Mouse (Mus musculus) right cerebral cortex, adult 2 months (tissue): Measurements from ENCODE around the gene Ehd3.
A peak's percentile ranks its signal among the peaks of the same experiment; 100 is the strongest.

ENCODE experiments used
- DNase-seq, 2 experiments: peaks; one replicate each; pipeline ENCODE4 v3.0.0; 2021 to 2022; ENCODE audit warnings: low spot score in 2 of 2

The Ehd3 gene

DNA sequence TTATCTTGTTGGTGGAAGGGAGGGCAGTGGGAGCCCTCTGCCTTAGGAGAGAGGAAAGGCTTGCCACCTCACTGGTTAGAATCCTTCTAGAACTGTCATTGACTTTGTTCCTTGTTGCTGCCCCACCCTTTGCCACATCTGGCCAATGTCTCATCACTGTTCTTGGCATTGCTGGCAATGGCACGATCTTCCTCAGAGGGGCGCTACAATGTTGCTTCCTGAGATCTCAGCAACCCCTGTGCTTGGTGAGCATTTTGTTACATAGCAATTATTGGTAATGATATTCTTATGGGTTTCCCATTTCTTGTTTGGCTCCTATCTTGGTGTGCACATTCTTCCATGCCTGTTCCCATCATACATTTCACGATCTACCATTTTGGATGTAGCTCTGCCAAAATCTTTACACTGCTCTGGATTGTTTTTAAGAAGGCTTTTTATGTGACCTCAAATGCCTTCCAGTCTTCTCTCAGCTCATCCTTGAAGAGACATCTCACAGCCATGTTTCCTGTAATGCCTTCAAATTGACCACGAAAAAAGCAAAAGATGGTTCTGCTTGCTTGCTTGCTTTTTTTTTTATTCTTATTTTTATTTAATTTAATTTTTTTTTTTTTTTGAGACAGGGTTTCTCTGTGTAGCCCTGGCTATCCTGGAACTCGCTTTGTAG, at the start of gene Ehd3:
Ehd3 (plus strand) TSS at position 614 of the 664 bp plus-strand sequence.
- no peak for DNase-seq

DNA sequence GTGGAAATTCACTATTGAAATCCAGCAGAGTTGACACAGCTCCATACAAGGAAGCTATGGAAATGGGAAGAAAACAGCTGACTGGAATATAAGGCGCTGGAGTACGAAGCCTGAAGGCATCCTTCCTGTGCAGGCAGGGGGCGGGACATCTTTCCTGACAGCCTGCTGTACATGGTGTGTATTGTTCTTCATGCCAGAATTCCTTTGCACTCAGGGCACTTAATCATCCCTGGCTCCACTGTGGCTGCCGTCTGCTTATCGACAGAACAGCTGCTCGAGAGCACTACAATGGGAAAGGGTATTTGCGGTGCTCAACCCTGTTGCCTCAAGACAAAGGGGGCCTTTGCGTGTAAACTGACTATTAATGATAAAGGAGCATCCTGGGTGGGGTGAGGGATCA, 33.0 kb upstream of the Ehd3 start:
- DNase-seq = peak in 1 of 2 experiments; percentile 3

DNA sequence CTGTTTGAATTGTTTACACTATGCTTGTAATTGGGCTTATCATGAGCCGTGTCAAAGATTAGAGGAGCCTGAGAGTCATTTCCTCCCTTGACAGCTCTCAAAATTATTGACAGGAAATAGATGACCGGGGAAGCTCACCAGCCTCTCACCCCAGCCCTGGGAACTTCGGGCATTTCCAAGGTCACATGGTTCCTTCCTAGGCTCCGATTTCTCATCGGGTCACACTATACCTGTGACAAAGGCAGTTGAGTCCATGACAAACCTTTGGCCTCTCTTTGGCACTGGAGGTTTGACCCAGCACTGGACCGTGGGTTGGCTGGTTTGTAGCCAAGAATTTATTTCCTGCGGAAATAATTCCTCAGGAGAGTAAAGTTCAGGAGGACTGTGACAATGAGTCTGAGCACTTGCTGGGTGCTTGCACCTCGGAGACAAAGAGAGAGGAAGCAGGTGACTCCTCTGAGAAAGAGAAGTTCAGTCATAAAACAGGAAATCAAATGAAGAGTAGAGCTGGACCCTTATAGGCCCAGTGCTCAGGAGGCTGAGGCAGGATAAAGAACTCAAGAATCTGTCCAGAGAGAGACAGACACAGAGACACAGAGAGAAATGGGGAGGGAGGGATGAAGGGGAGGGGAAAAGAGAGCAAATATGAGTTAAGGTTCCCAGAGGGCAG, 17.2 kb upstream of the Ehd3 start:
- no peak for DNase-seq

DNA sequence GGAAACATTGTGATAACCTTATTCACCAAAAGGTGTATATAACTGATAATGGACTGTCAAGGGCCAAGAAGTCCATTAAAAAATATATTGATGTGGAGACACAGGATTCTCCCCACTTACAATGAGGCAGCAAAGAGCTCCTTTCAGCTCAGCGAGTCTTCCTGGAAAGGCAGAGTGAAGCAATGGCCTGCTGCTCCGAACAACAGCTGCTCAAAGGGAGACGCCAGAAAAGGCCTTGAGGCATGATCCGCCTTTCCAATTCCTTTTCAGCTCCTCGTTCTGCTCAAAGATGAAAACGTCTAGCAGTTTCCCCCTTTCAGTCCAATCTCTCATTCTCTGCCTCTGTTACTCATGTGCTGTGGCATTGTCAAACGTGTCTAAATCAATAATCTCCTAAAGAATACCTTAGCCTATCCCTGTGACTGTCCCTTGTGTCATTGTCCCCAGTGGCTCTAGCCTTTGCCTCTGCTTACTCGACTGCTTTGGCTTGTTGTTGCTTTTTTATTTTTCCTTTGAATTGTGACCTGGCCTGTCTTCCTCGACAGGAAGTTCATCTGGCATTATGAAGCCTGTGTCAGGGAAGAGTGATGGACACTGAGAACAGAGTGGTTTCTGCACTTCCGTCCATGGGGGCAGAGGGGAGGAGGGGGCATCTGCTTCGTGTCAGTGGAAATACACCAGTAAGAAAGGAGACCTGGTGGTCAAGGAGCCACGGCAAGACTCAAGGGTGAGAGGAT, 13.5 kb upstream of the Ehd3 start:
- DNase-seq = no peak

DNA sequence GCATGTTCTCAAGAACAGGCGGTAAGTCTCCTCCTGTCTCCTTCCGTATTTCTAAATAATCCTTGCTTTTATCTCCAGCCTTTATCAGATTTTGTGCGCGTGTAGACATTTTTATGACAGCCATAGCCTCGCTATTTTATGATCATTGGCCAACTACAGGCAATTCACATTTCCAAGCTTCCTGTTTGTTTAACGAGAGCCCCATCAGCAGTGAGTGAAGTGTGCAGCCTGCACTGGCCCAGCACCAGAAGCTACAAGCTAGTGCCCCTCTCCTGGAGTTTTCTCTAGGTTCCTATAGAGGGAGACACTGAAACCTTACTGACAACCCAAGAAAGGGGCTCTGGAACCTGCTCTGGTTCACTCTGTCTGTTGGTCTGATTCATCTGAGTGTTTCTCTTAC, 7.1 kb upstream of the Ehd3 start:
- no peak for DNase-seq

DNA sequence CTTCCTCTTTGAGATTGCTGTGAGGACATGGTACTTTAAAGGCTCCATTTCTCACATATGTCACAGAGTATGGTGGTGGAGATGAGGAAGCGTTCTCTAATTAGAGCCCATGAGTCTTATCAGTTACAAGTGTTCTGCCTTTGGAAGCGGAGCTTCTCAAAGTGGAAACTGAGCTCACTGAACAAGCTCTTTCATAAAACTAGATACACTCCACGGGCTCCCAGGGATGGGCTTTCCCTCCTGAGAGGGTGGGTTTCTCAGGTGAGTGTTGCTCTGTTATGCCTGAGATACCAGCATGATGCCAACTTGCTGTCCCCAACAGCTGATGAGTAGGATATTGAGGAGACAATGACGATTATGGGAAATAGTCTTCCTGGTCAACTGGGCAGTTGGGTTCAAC, 6.2 kb upstream of the Ehd3 start:
- no peak for DNase-seq

DNA sequence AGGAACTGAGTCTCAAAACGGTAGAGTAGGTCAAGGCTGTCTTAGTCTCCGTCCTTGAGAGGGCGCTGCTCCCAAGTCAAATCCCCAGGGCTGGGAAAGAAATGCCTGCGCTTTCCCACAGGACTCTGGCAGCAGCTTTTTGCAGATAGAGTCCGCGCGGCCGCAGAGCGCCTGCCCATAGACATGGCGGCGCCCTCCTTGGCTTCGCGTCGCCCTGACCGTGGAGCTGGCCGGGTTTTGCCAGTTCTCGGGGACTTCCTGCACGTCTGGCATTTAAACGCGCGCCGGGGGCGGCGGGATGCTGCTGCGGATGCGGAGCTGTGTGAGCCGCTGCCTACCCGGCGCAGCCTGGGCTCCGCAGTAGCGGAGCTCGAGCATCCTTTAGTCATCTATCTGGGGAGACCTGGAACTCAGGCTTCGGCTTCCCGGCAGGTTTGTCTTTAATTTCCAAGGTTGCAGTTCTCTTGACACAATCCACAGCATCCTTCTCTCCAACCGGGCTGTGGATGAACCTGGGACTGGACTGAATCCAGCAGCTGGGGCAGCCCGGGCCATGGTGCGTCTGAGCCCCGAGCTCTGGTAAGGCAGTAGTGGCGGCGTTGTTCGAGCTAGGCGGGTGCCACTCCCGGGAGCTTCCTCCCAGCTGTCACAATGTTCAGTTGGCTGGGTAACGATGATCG, 798 bp downstream of the Ehd3 start:
- peak; percentile 97 for DNase-seq

DNA sequence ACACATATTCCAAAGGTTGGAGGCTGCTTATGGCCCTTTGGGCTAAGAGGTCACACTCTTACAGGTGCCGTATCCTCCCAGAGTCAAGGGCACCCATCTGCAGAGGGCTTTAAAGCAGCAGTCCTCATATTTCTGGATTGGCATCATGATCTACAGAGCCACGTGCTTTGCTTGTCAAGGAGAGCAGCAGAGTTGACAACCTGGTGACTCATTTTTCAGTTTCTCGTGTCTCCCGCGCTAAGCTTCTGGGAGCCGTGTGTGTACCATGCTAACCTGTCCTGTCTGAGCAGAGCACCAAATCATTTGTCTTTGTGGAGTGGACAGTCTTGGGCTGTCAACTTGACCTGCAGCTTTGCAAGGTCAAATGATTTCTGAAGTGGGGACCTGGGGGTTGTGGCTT, 2.4 kb downstream of the Ehd3 start:
- DNase-seq = no peak

DNA sequence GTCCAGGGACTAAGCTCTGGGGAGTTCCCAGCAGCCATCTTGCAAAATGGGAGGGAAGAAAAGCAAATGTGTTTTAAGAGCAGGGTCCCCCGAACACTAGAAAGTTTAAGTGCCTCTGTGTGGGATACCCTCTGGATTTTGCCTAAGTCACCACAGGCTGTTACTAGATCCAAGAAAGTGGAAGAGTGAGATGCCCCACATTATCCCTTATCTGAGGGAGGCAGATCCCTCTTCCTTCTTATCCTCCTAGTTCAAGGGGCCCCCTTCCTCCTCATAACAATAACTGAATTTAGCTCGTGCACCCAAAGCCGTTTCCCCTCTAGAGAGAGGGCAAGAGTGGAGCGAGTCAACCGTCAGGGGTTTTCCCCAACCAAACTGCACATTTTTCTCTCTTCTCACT, 3.3 kb downstream of the Ehd3 start:
- no peak for DNase-seq

DNA sequence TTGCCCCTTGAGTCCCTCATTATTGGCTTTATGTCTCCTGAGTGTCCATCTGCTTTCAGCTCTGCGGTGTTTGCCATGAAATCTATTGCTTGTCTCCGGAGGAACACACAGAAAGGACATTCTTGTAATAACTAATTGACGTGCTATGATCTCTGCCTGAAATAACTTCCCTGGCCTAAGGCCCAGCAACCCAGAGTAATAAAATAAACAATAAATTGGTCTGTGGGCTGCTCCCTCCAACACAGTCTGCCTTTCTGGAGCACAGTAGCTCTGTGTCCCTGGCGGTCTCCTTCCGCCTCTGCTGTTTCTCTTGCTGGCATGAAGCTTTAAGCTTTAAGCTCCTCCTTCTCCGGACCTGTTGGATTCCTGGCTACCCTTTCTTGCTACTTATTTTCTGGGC, 4.5 kb downstream of the Ehd3 start:
- no peak for DNase-seq

DNA sequence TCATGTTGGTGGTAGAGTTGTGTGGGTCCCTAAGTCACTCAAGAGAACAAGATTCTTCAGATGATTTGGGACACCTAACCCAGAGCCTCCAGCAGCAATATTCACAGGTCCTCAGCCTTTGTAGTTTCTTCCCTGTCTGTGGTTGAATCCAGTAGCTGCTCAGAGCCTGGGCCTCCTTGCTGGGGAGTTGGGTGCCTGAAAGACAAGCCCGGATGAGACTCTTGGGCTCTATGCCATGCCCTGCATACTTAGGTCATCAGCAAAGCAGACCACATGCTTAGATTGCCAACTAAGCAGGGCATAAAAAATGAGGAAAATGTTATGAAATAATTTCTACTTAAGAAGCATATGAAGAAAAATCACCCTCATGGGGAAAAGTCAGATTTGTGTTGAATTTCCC, 6.9 kb downstream of the Ehd3 start:
- no peak for DNase-seq

DNA sequence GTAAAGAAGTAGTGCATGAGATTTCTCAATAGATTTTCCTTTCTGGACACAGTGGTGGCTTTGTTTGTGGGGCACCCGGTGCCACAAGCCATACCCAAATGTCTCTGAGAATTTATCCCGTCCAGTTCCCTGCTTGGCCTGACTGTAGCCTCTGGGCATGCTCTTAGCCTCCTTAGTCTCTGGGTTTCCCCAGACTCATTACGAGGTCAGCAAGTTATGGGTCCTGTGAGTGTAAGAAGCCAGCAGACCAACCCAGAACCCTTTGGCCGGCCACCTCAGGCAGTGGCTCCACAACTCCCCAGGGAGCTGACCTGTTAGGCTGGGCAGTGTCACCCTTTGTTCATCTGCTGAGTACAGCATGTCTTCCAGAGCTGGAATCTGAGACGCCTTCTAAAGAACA, 7.6 kb downstream of the Ehd3 start:
- no peak for DNase-seq

DNA sequence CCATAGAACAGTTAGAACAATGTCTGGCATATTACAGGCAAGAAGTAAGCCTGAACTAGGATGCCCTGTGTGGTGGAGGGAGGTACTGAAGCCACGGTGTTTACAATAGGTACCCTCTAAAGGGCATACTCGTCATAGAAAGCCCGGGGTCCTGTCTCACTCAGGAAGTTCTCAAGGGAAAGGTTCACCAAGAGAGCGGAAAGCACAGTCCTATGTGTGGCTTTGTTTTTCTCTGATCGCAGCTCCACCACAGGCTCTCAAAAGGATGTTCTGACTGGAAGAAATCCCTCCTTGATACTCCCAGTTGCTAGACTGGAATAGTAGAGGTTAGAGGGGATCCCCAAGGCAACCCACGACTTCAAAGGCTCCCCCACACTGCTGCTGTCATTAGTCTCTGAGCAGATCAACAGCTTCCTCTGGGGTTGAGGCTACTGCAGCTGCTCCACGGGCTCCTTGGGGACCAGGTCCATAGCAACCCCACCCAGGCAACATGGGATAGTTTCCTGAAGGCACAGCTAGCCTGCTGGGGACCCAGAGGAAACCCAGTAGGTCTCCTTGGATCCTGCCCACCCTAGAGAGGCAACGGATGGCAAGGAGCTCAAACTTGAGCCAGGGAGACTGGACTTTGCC, 9.2 kb downstream of the Ehd3 start:
- no peak for DNase-seq

DNA sequence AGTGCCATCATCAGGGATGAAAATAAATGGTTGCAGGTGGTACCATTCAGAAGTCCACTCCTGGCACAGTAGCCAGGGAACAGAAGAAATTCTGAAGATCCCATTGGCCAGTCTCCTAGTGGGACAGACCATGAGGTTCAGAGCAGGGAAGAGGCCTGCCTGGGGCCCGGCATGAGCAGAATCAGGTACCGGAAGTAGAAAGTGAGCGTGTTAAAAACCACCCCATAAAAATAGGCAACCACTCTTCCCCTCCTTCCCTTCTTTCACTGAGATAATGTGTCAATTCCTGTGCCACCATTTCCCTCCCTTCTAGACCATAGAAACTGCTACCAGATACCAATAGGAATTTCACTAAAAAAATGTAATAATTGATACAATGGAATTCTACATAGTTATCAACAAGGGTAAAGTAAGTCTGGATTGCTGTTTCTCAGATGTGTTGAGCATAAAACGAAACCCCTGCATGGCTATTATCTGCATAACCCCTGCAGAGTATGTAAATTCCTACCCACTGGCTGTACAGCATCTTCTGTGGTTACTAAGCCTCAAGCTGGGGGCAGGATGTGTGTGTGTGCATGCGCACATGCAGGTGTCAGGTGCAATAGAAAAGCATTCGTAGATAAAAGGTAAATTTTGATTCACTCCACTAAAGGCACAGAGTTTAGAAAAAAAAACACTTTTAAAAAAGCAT, 10.7 kb downstream of the Ehd3 start:
- DNase-seq = no peak

DNA sequence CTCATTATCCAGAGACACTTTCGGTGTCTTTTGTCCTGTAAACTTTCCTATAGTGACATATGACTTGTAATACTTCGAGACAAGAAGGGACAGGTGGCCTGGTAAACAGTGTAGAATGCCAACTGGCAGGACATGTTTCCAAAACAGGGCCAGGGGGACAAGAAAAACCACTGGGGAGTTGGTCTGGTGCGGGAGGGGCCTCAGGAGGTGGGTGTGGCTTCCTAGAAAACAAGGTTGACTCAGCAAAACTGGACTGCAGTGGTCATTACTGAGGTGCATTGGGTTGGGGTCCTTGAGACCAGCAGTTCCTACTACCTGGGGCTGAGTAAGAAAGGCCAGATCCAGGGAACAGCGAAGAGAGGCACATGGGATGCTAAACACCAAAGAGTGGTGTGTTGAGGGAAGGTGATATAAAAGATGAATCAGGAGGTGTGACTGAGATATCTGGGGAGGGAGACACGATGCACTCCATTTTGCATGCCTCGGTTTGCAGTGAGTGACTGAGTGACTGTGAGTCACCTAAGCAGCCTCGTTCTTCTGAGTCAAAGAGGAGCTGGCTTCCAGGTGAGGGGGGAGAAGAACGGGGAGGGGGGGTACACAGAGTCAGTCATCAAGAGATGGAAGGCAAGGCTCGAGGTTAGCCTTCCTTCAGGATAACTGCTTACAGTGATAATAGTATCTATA, 13.9 kb downstream of the Ehd3 start:
- DNase-seq = no peak

DNA sequence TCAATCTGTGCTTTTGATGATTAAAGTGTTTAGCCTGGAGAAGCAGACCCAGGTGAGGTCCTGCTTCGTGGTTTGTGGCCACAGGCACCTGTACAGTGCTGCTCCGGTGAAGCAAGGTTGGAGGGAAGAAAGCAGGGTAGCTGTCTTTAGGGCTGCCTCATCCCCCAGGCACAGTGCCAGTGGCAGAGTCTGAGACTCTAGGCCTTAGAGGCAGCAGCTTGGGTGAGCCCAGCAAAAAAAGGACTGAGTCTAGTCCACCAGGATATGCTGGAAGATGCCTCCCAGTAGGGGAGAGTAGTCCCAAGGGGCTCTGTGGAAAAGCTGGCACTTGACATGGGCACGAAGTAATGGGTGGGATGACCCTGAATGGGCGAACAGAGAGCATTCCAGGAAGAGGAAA, 15.0 kb downstream of the Ehd3 start:
- DNase-seq = no peak

DNA sequence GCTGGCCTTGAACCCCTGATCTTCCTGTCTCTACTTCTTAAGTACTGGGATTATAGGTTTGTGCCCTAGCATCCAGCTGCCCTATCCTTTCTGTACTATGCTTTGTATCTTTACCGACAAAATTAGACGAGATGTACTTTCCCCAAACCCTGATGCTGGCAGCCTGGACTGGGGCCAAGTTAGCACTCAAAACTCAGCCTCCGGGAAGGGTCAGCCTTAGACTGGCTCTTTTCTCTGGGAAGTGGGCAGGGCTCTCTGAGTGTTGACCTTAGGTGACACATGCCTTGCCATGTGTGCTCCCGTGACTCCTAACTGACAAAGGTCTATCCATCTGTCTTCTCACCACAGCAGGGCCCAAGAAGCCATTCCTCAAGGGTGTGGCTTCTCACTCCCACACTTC, 16.8 kb downstream of the Ehd3 start:
- DNase-seq = no peak

DNA sequence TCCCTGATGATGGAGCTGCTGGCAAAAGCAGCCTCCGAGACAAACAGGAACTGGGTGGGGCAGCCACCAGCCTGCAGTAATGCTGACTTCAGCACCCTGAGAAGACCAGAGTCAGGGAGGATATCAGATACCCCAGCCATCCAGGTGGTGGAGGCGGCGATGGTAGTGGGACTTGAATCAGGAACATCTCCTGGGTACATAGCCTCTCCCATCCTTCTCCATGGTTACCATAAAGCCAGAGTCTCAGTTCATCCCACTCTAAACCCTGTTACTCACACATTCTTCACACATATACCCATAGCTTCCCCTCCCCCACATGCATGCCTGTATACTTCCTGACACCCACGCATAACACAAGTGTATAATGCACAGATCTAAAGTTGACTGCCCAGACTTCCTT, 18.3 kb downstream of the Ehd3 start:
- DNase-seq = peak; percentile 57

DNA sequence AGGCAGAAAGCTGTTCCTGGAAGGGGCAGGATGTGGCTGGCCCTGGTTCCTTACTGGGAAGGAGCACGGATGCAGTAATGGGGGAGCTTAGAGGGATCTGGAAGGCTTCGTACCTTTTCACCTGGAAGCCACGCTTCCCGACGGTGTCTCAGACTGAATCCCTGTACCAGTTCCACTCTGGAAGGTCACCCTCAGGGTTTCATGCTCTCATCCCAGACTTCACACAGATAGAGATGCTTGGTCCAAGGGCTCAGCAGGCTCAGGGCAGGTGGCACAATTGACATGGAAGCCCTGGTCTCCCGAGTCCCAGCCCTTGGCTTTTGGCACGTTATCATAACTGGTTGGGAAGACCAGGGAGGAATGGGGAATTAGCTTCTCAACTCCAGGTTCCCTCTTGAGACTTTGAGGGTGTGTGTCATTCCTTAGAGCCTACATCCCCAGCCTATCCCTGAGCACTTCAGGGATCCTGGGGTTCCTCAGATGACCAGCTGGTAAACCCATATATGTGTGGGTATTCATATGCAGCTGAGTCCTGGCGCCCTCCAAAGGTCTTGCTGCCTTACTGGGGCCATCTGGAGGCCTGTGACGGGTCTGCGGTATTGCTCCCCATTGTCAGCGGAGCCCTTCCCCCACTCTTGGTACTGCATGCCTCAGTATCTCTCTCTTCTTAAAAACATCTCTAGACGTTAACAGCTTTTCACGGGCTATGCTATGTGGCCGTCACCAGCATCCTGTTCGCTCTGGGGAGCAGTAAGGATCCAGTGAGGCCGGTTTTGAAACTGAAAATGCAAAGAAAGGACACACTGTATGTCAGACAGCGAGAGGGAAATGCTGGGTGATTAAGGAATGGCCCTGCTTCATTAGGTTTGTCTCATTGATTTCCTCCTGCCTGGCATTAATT, 19.4 kb downstream of the Ehd3 start:
- no peak for DNase-seq

DNA sequence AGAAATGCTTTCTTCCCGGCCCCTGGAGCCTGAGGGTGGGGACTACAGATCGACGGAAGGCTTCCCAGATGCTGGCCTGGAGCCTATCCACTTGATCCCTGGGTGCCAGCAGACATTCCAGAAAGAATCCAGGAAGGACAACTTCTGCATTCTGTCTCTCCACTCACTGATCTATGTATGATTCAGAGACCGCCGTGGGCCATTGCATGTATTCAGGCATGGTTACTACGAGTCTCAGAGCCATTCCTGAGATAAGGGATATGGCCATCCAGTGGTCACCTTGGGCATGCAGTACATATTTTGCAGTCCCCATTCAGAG, 20.0 kb downstream of the Ehd3 start:
- DNase-seq = no peak
